22 mouse cellular contexts compared by ENCODE assay signal in the genomic region with DNA sequence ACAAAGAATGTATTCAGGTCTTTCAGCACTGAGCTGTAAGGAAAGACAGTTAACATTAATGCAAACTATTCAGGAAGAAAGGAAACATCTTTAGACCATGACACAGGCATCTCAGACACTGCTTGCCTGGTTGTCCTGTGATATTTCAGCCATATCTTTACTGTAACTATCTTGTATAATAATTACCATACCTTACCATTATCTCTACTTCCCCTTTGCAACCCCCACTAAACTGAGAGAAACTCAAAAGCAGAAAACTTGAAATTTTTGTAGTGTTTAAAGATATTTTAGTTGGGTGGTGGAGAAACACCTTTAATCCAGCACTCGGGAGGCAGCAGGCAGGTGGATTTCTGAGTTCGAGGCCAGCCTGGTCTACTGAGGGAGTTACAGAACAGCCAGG. TPM values are rescaled to one million over a fixed set of nuclear protein-coding genes. Genes with fewer than 3 reads are reported as not detected.
A peak's percentile ranks its signal among the peaks of the same experiment; 100 is the strongest.
DNase-seq lines count a peak whose midpoint lies in the region; TF ChIP-seq lines count a peak whose summit lies in the region.
"Had no signal": no experiment of that assay in that cellular context is flagged by ENCODE, and none has a peak within 500 bp of the region (broad histone marks: within the 10 kb centered on the region; RNA-seq: fewer than 3 reads in every experiment).

No protein-coding gene starts in this region.

- TF ChIP-seq CTCF in testis, adult 2 months (IDR thresholded peaks at IDR 0.05; ENCODE audit: control insufficient read depth, insufficient read depth, insufficient replicate concordance, low read depth, low read length) = no peak

- DNase-seq in heart, adult 11 months = peak; percentile 39
- no peak for DNase-seq in heart, embryonic 10.5 days (ENCODE audit: low spot score)
- DNase-seq in testis, postnatal 10 days (ENCODE audit: low spot score) = no peak
- no peak for DNase-seq in frontal cortex, adult 2 months (ENCODE audit: extremely low spot score in 1 of 2, low spot score in 1 of 2)
- DNase-seq: adrenal gland, adult 8-10 months; adrenal gland, postnatal 14 days; adrenal gland, postnatal 36 days; B cell, adult 2 months; cerebellum, adult 11-12 months; cerebellum, adult 2 months; cerebellum, adult 9-10 months; cerebellum, postnatal 10 days; cerebellum, postnatal 25 days; forebrain, postnatal 0 days had no signal

- no peak for TF ChIP-seq POLR2A in testis, adult 2 months (IDR thresholded peaks at IDR 0.05; ENCODE audit: control insufficient read depth, low read depth, low read length)

- peaks cover 10% of the 10 kb centered on the region for H3K4me1 ChIP-seq in heart, embryonic 10.5 days
- H3K4me1 ChIP-seq in testis, adult 2 months (ENCODE audit: control insufficient read depth, insufficient read depth, low read length) = no peaks in the 10 kb centered on the region

- WGBS in heart, embryonic 10.5 days = 85% methylated on average over 2 of the region's 2 CpGs

- H3K9me3 ChIP-seq in heart, embryonic 10.5 days = no peaks in the 10 kb centered on the region
- H3K9me3 ChIP-seq: embryonic facial prominence, embryonic 10.5 days; embryonic facial prominence, embryonic 12.5 days; forebrain, embryonic 13.5 days; forebrain, embryonic 15.5 days; G1E had no signal

- no peak overlapping the region for H3K4me3 ChIP-seq in heart, embryonic 10.5 days
- peak overlapping the region; percentile 25; the same call in 1 of the 2 replicates for H3K4me3 ChIP-seq in testis, adult 2 months (ENCODE audit: control insufficient read depth, low read depth, low read length)
- H3K4me3 ChIP-seq: embryonic facial prominence, embryonic 10.5 days; embryonic facial prominence, embryonic 12.5 days; forebrain, embryonic 13.5 days; forebrain, embryonic 15.5 days had no signal

- H3K36me3 ChIP-seq in heart, embryonic 10.5 days = no peaks in the 10 kb centered on the region
- no peaks in the 10 kb centered on the region for H3K36me3 ChIP-seq in testis, adult 2 months (ENCODE audit: control insufficient read depth, insufficient read depth, low read length)
- H3K36me3 ChIP-seq: embryonic facial prominence, embryonic 12.5 days; forebrain, embryonic 15.5 days had no signal

- no peak overlapping the region for H3K27ac ChIP-seq in heart, embryonic 10.5 days
- no peak overlapping the region for H3K27ac ChIP-seq in testis, adult 2 months (ENCODE audit: control insufficient read depth, insufficient read depth, low read depth, low read length)
- H3K27ac ChIP-seq: embryonic facial prominence, embryonic 10.5 days; embryonic facial prominence, embryonic 12.5 days; forebrain, embryonic 13.5 days; forebrain, embryonic 15.5 days had no signal

- H3K27me3 ChIP-seq in heart, embryonic 10.5 days (ENCODE audit: insufficient read depth, poor library complexity, severe bottlenecking) = no peaks in the 10 kb centered on the region
- no peaks in the 10 kb centered on the region for H3K27me3 ChIP-seq in testis, adult 2 months (ENCODE audit: control insufficient read depth, insufficient read depth, low read length)
- H3K27me3 ChIP-seq: CH12.LX; embryonic facial prominence, embryonic 12.5 days; forebrain, embryonic 13.5 days; forebrain, embryonic 15.5 days; Patski had no signal

RNA-seq across cellular contexts. Expression of gene Nup160, which starts 1.5 kb away (rescaled TPM):
- 45.3 and 49.2 TPM in 2 replicates for polyA plus RNA-seq in heart, embryonic 10.5 days (2016; fragmentation: Nextera tagmentation; extraction: Ambion mirVana)
- 19.3 and 28.0 TPM in 2 replicates for polyA plus RNA-seq in testis, adult 2 months (2012; rRNA removed)
- polyA plus RNA-seq in frontal cortex, adult 2 months (2012; rRNA removed) = 13.7 and 14.1 TPM in 2 replicates
